Mouse (Mus musculus) limb, embryonic 12.5 days (tissue): ENCODE results near the gene Pnpla1. TPM values are rescaled to one million over a fixed set of nuclear protein-coding genes. Genes with fewer than 3 reads are reported as not detected.

Source experiments
- polyA plus RNA-seq: library from polyadenylated mRNA; unstranded; fragments of >200 nt; fragmentation: Nextera tagmentation; extraction: Ambion mirVana; gene quantifications from 2 replicates; pipeline ENCODE4 v1.2.1, GENCODE M21; 2016

The Pnpla1 gene
- polyA plus RNA-seq, 1 experiment from 2014 or later, result not detected

Other genes starting within 250 kb of the Pnpla1 start
- gene Srpk1, start 235.7 kb upstream of the Pnpla1 start, polyA plus RNA-seq, result 102 and 108 TPM in 2 replicates
- 0.78 and 0.79 TPM in 2 replicates for gene Slc26a8, start 168.2 kb upstream of the Pnpla1 start, polyA plus RNA-seq
- gene Mapk14, start 167.1 kb upstream of the Pnpla1 start, polyA plus RNA-seq, result 48.9 and 50.8 TPM in 2 replicates
- gene AC170998.1, start 132.3 kb upstream of the Pnpla1 start, polyA plus RNA-seq, result 4.0 and 4.3 TPM in 2 replicates
- gene Mapk13, start 89.1 kb upstream of the Pnpla1 start, polyA plus RNA-seq, result 13.5 and 15.6 TPM in 2 replicates
- gene Brpf3, start 57.3 kb upstream of the Pnpla1 start, polyA plus RNA-seq, result 12.7 and 13.0 TPM in 2 replicates
- 0.16 and 0.23 TPM in 2 replicates for gene 4930539E08Rik, start 56.9 kb downstream of the Pnpla1 start, polyA plus RNA-seq
- 0.28 TPM in 1 of 2 replicates, not detected in the other for gene Pxt1, start 85.4 kb downstream of the Pnpla1 start, polyA plus RNA-seq
- gene Kctd20, start 93.5 kb downstream of the Pnpla1 start, polyA plus RNA-seq, result 123 and 125 TPM in 2 replicates
- 135 and 149 TPM in 2 replicates for gene Stk38, start 149.6 kb downstream of the Pnpla1 start, polyA plus RNA-seq
- 798 and 826 TPM in 2 replicates for gene Srsf3, start 174.2 kb downstream of the Pnpla1 start, polyA plus RNA-seq
- gene Cdkn1a, start 232.6 kb downstream of the Pnpla1 start, polyA plus RNA-seq, result 54.1 and 59.9 TPM in 2 replicates